Mouse (Mus musculus) myocyte (in vitro differentiated cells): Measurements from ENCODE around the gene Plcxd2.

Experiments used
- CEBPB ChIP-seq: IDR thresholded peaks from 2 replicates; pipeline ENCODE4 v1.6.1; 2011; ENCODE audit warnings: mild to moderate bottlenecking, moderate library complexity; ENCODE audit not compliant: poor library complexity, insufficient read depth, severe bottlenecking
- E2F4 ChIP-seq: IDR thresholded peaks from one replicate; pipeline ENCODE4 v1.6.1; 2011; ENCODE audit warnings: mild to moderate bottlenecking, control low read depth, moderate library complexity; ENCODE audit not compliant: insufficient read depth
- MAX ChIP-seq: IDR thresholded peaks from one replicate; pipeline ENCODE4 v1.6.1; 2011; ENCODE audit warnings: low read depth, mild to moderate bottlenecking, control low read depth
- MYOD1 ChIP-seq, 3 experiments: IDR thresholded peaks; one replicate each; pipeline ENCODE4 v1.6.1; 2011; ENCODE audit warnings: control low read depth in 2 of 3, low read depth in 2 of 3, mild to moderate bottlenecking in 2 of 3, moderate library complexity in 1 of 3; ENCODE audit not compliant: insufficient read length in 2 of 3, control insufficient read depth in 1 of 3
- POLR2A ChIP-seq: IDR thresholded peaks from one replicate; pipeline ENCODE4 v1.6.1; 2011; ENCODE audit warnings: low read depth, mild to moderate bottlenecking, control low read depth, moderate library complexity; ENCODE audit not compliant: insufficient read length
- POLR2AphosphoS2 ChIP-seq: IDR thresholded peaks from one replicate; pipeline ENCODE4 v1.6.1; 2011; ENCODE audit warnings: low read depth, control low read depth; ENCODE audit not compliant: insufficient read length
- SRF ChIP-seq: IDR thresholded peaks from one replicate; pipeline ENCODE4 v1.6.1; 2011; ENCODE audit warnings: low read depth; ENCODE audit not compliant: control insufficient read depth, insufficient read length
- TCF12 ChIP-seq: IDR thresholded peaks from one replicate; pipeline ENCODE4 v1.6.1; 2011; ENCODE audit warnings: mild to moderate bottlenecking, control low read depth; ENCODE audit not compliant: poor library complexity, insufficient read depth, severe bottlenecking
- TCF3 ChIP-seq: IDR thresholded peaks from one replicate; pipeline ENCODE4 v1.6.1; 2011; ENCODE audit warnings: low read depth, control low read depth; ENCODE audit not compliant: insufficient read length
- USF1 ChIP-seq: IDR thresholded peaks from one replicate; pipeline ENCODE4 v1.6.1; 2011; ENCODE audit warnings: low read depth, mild to moderate bottlenecking, control low read depth, moderate library complexity

- TF ChIP-seq POLR2AphosphoS2 (no peak), USF1 (no peak), E2F4 (no peak), POLR2A (no peak), TCF3 (no peak), MAX (no peak), MYOD1 (IDR thresholded peaks at IDR 0.05; ENCODE audit: control insufficient read depth in 1 of 3, insufficient read length in 2 of 3, low read depth in 2 of 3) (no peak), SRF (no peak), CEBPB (no peak), TCF12 (no peak)
Observed at GRCm38 (mm10) chr16:45953394-45953793, 56.6 kb downstream of the Plcxd2 start, which contains the start of gene Phldb2.
